Mouse (Mus musculus): ENCODE measurements around the gene Arl14. TPM values are rescaled to one million over a fixed set of nuclear protein-coding genes. Genes with fewer than 3 reads are reported as not detected.

The Arl14 gene
- total and polyA plus RNA-seq, 2 experiments: 0.09 TPM; not detected in 1

GRCm38 (mm10) chr3:69214566-69214965 is 7.7 kb upstream of the Arl14 start:
- no peak overlapping the region for H3K9ac ChIP-seq (ENCODE audit: low read depth, low read length)
- H3K27me3 ChIP-seq (ENCODE audit: control insufficient read depth, insufficient read depth, low read length): no peaks in the 10 kb centered on the region
- H3K36me3 ChIP-seq (ENCODE audit: control insufficient read depth, insufficient read depth, low read length): no peaks in the 10 kb centered on the region
- no peak overlapping the region for H3K27ac ChIP-seq (replicated peaks; ENCODE audit: insufficient read depth, low read depth, low read length)
- no peak for DNase-seq (ENCODE audit: extremely low read depth, low read depth, low spot score)
- TF ChIP-seq POLR2A (IDR thresholded peaks at IDR 0.05; ENCODE audit: extremely low read depth, insufficient read depth, low read length) (no peak), CTCF (IDR thresholded peaks at IDR 0.05; ENCODE audit: low read depth, low read length) (no peak)
- H3K79me2 ChIP-seq (ENCODE audit: control insufficient read depth, insufficient read depth, low read length): no peaks in the 10 kb centered on the region
- 90% methylated on average over 5 of the region's 5 CpGs for WGBS
- no peaks in the 10 kb centered on the region for H3K4me1 ChIP-seq (ENCODE audit: control insufficient read depth, insufficient read depth, low read length)
- H3K4me3 ChIP-seq (ENCODE audit: insufficient read depth, low read depth, low read length): no peak overlapping the region

GRCm38 (mm10) chr3:69222502-69222900 is 282 bp downstream of the Arl14 start:
- TF ChIP-seq CTCF (IDR thresholded peaks at IDR 0.05; ENCODE audit: low read depth, low read length) (no peak), POLR2A (IDR thresholded peaks at IDR 0.05; ENCODE audit: extremely low read depth, insufficient read depth, low read length) (no peak)
- Histone ChIP-seq H3K79me2 (ENCODE audit: control insufficient read depth, insufficient read depth, low read length) (no peaks in the 10 kb centered on the region), H3K27ac (replicated peaks; ENCODE audit: insufficient read depth, low read depth, low read length) (no peak overlapping the region), H3K4me3 (ENCODE audit: insufficient read depth, low read depth, low read length) (no peak overlapping the region), H3K27me3 (ENCODE audit: control insufficient read depth, insufficient read depth, low read length) (no peaks in the 10 kb centered on the region), H3K9ac (ENCODE audit: low read depth, low read length) (no peak overlapping the region), H3K4me1 (ENCODE audit: control insufficient read depth, insufficient read depth, low read length) (no peaks in the 10 kb centered on the region), H3K36me3 (ENCODE audit: control insufficient read depth, insufficient read depth, low read length) (no peaks in the 10 kb centered on the region)
- no peak for DNase-seq (ENCODE audit: extremely low read depth, low read depth, low spot score)
- WGBS: 65% methylated on average over 14 of the region's 14 CpGs

DNA sequence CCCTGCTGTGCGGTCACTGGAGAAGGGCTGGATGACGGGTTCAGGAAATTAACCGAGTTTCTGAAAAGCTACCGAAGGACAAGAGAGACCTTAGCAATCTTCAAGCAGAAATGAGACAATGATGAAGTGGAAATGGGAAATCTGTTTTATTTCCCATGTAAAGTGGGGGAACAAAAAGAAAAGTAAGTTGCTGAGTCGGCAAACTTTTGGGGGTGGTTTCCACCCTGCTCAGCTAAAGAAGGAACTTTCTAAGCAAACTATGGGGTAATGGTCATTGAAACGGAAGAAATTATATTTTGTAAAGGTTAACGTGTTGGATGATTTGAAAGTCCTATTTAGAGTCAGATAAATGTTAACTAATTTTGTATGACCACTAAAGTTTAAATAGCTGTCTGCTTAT is 768 bp downstream of the Arl14 start:
- H3K36me3 ChIP-seq (ENCODE audit: control insufficient read depth, insufficient read depth, low read length): no peaks in the 10 kb centered on the region
- TF ChIP-seq CTCF (IDR thresholded peaks at IDR 0.05; ENCODE audit: low read depth, low read length) (no peak), POLR2A (IDR thresholded peaks at IDR 0.05; ENCODE audit: extremely low read depth, insufficient read depth, low read length) (no peak)
- no peak for DNase-seq (ENCODE audit: extremely low read depth, low read depth, low spot score)
- no peak overlapping the region for H3K27ac ChIP-seq (replicated peaks; ENCODE audit: insufficient read depth, low read depth, low read length)
- H3K9ac ChIP-seq (ENCODE audit: low read depth, low read length): no peak overlapping the region
- no peaks in the 10 kb centered on the region for H3K4me1 ChIP-seq (ENCODE audit: control insufficient read depth, insufficient read depth, low read length)
- H3K79me2 ChIP-seq (ENCODE audit: control insufficient read depth, insufficient read depth, low read length): no peaks in the 10 kb centered on the region
- no peak overlapping the region for H3K4me3 ChIP-seq (ENCODE audit: insufficient read depth, low read depth, low read length)
- H3K27me3 ChIP-seq (ENCODE audit: control insufficient read depth, insufficient read depth, low read length): no peaks in the 10 kb centered on the region
- 77% methylated on average over 7 of the region's 7 CpGs for WGBS

DNA sequence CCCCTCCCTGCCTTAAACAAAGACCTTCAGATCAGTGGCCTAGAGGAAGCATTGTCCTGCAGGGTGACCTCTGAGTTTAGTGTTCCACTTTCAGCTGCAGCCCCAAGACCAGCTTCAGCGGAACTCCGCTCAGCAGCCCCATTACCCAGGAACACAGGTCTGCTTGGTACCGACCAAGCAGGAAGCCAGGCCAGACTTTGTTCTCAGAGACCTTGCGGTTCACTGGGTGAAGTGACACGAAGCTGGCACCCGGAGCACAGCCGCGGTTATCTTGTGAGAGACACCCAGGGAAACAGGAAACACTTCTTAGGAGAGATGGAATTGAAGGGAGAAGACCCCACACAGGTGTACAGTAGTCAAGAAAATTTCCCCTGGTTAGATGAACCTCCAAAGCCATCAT is 1.4 kb downstream of the Arl14 start:
- Histone ChIP-seq H3K4me3 (ENCODE audit: insufficient read depth, low read depth, low read length) (no peak overlapping the region), H3K79me2 (ENCODE audit: control insufficient read depth, insufficient read depth, low read length) (no peaks in the 10 kb centered on the region), H3K27ac (replicated peaks; ENCODE audit: insufficient read depth, low read depth, low read length) (no peak overlapping the region), H3K4me1 (ENCODE audit: control insufficient read depth, insufficient read depth, low read length) (no peaks in the 10 kb centered on the region), H3K36me3 (ENCODE audit: control insufficient read depth, insufficient read depth, low read length) (no peaks in the 10 kb centered on the region), H3K9ac (ENCODE audit: low read depth, low read length) (no peak overlapping the region), H3K27me3 (ENCODE audit: control insufficient read depth, insufficient read depth, low read length) (no peaks in the 10 kb centered on the region)
- TF ChIP-seq CTCF (IDR thresholded peaks at IDR 0.05; ENCODE audit: low read depth, low read length): no peak
- WGBS: 65% methylated on average over 8 of the region's 8 CpGs
- no peak for DNase-seq (ENCODE audit: extremely low read depth, low read depth, low spot score)

GRCm38 (mm10) chr3:69225019-69225418 is 2.8 kb downstream of the Arl14 start:
- TF ChIP-seq POLR2A (IDR thresholded peaks at IDR 0.05; ENCODE audit: extremely low read depth, insufficient read depth, low read length): no peak
- no peak for TF ChIP-seq CTCF (IDR thresholded peaks at IDR 0.05; ENCODE audit: low read depth, low read length)
- no peaks in the 10 kb centered on the region for H3K4me1 ChIP-seq (ENCODE audit: control insufficient read depth, insufficient read depth, low read length)

GRCm38 (mm10) chr3:69226496-69226895 is 4.3 kb downstream of the Arl14 start:
- DNase-seq (ENCODE audit: extremely low read depth, low read depth, low spot score): no peak
- Histone ChIP-seq H3K79me2 (ENCODE audit: control insufficient read depth, insufficient read depth, low read length) (no peaks in the 10 kb centered on the region), H3K36me3 (ENCODE audit: control insufficient read depth, insufficient read depth, low read length) (no peaks in the 10 kb centered on the region), H3K27ac (replicated peaks; ENCODE audit: insufficient read depth, low read depth, low read length) (no peak overlapping the region), H3K4me1 (ENCODE audit: control insufficient read depth, insufficient read depth, low read length) (no peaks in the 10 kb centered on the region), H3K4me3 (ENCODE audit: insufficient read depth, low read depth, low read length) (no peak overlapping the region), H3K27me3 (ENCODE audit: control insufficient read depth, insufficient read depth, low read length) (no peaks in the 10 kb centered on the region), H3K9ac (ENCODE audit: low read depth, low read length) (no peak overlapping the region)
- no peak for TF ChIP-seq CTCF (IDR thresholded peaks at IDR 0.05; ENCODE audit: low read depth, low read length)
- no peak for TF ChIP-seq POLR2A (IDR thresholded peaks at IDR 0.05; ENCODE audit: extremely low read depth, insufficient read depth, low read length)
- WGBS: 69% methylated on average over 2 of the region's 2 CpGs

More at GRCm38 (mm10) chr3:69225019-69225418, 2.8 kb downstream of the Arl14 start:
- no peak for DNase-seq (ENCODE audit: extremely low read depth, low read depth, low spot score)
- no peak overlapping the region for H3K27ac ChIP-seq (replicated peaks; ENCODE audit: insufficient read depth, low read depth, low read length)
- no peak overlapping the region for H3K4me3 ChIP-seq (ENCODE audit: insufficient read depth, low read depth, low read length)
- no peaks in the 10 kb centered on the region for H3K27me3 ChIP-seq (ENCODE audit: control insufficient read depth, insufficient read depth, low read length)
- H3K36me3 ChIP-seq (ENCODE audit: control insufficient read depth, insufficient read depth, low read length): no peaks in the 10 kb centered on the region
- H3K79me2 ChIP-seq (ENCODE audit: control insufficient read depth, insufficient read depth, low read length): no peaks in the 10 kb centered on the region
- H3K9ac ChIP-seq (ENCODE audit: low read depth, low read length): no peak overlapping the region

Measured in liver, adult 2 months (tissue).